ENCODE assay signal across 24 mouse cellular contexts in the genomic region with DNA sequence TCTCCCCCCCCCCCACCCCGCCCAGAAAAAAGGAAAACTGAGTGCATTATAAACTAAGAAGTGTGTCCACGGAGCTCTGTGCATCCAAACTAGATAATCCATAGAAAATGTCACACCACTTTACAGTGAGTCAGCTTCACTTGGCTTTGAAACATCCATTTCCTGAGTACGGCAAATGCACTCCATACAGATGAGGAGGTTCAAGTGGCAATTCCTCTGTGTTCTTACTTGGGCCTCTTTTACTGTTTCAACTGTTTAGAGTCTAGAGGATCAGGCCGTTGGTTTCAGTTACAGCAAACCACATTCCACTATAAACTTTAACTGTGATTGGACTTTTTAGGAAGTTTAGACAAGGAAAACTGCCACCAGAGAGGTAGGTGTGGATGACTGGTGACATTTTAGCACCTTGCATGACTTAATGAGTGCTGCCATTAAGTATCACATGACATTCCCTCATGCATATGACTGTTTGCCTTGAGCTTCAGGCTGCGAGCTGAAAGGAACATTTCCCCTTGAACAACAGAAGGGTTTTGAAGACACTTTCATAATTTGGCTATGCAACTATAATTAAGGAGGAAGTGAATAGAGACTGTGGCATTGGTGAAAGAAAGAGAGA.
"Had no signal": no experiment of that assay in that cellular context is flagged by ENCODE, and none has a peak within 500 bp of the region (broad histone marks: within the 10 kb centered on the region; RNA-seq: fewer than 3 reads in every experiment).

No protein-coding gene starts in this region.

- H3K27me3 ChIP-seq: forebrain, embryonic 15.5 days; heart, embryonic 13.5 days; heart, embryonic 15.5 days; hindbrain, embryonic 13.5 days; hindbrain, embryonic 15.5 days; limb, embryonic 12.5 days had no signal

- H3K9ac ChIP-seq: forebrain, embryonic 15.5 days; forebrain, postnatal 0 days; heart, embryonic 13.5 days; heart, embryonic 15.5 days; hindbrain, embryonic 13.5 days; hindbrain, embryonic 15.5 days; limb, embryonic 12.5 days had no signal

- H3K27ac ChIP-seq: forebrain, embryonic 15.5 days; heart, adult 2 months; heart, embryonic 13.5 days; heart, embryonic 15.5 days; hindbrain, embryonic 13.5 days; hindbrain, embryonic 15.5 days; hindbrain, postnatal 0 days; limb, embryonic 12.5 days had no signal

- H3K4me2 ChIP-seq: forebrain, embryonic 15.5 days; heart, embryonic 11.5 days; heart, embryonic 13.5 days; heart, embryonic 15.5 days; hindbrain, embryonic 13.5 days; hindbrain, embryonic 15.5 days; limb, embryonic 12.5 days had no signal

- H3K36me3 ChIP-seq: forebrain, embryonic 15.5 days; heart, embryonic 13.5 days; heart, embryonic 15.5 days; hindbrain, embryonic 13.5 days; hindbrain, embryonic 15.5 days; limb, embryonic 12.5 days had no signal

- DNase-seq: forebrain, postnatal 0 days; gastrocnemius, postnatal 14 days; gastrocnemius, postnatal 36 days; heart, adult 11 months; heart, adult 2 months; heart, postnatal 14 days; heart, postnatal 36 days; kidney, adult 11 months; kidney, adult 2 months; kidney, adult 9 months; kidney, postnatal 14 days; kidney, postnatal 36 days; layer of hippocampus, adult 9-11 months; layer of hippocampus, postnatal 36 days; left cerebral cortex, postnatal 4 days had no signal

- H3K9me3 ChIP-seq: forebrain, embryonic 15.5 days; heart, embryonic 13.5 days; heart, embryonic 15.5 days; hindbrain, embryonic 13.5 days; hindbrain, embryonic 15.5 days; limb, embryonic 12.5 days had no signal

- H3K4me3 ChIP-seq: forebrain, embryonic 15.5 days; heart, adult 2 months; heart, embryonic 13.5 days; heart, embryonic 15.5 days; hindbrain, embryonic 13.5 days; hindbrain, embryonic 15.5 days; limb, embryonic 12.5 days had no signal

- ATAC-seq: forebrain, embryonic 15.5 days; forebrain, postnatal 0 days; hindbrain, postnatal 0 days; intestine, embryonic 16.5 days had no signal

- H3K4me1 ChIP-seq: forebrain, embryonic 15.5 days; heart, embryonic 13.5 days; heart, embryonic 15.5 days; hindbrain, embryonic 13.5 days; hindbrain, embryonic 15.5 days; limb, embryonic 12.5 days had no signal
